Mouse (Mus musculus) heart, adult 2 months (tissue): ENCODE measurements around the gene Mta2. TPM values are rescaled to one million over a fixed set of nuclear protein-coding genes. Genes with fewer than 3 reads are reported as not detected.

ENCODE experiments used
- DNase-seq, 2 experiments: peaks; one replicate each; pipeline ENCODE4 v3.0.0; 2021
- H3K27ac ChIP-seq: fragments of 200-600 bp; 2 replicates; pipeline ENCODE4 v1.8.1; 2022
- H3K27me3 ChIP-seq: fragments of 200-500 bp; 2 replicates; pipeline ENCODE4 v1.6.1; 2012; ENCODE audit warnings: mild to moderate bottlenecking, low read length, inconsistent platforms, mixed read lengths; ENCODE audit not compliant: control insufficient read depth, insufficient read depth
- H3K36me3 ChIP-seq: fragments of 200-500 bp; 2 replicates; pipeline ENCODE4 v1.6.1; 2012; ENCODE audit warnings: low read length, inconsistent platforms; ENCODE audit not compliant: control insufficient read depth, insufficient read depth
- H3K4me1 ChIP-seq: fragments of 200-500 bp; 2 replicates; pipeline ENCODE4 v1.6.1; 2011; ENCODE audit warnings: low read length; ENCODE audit not compliant: control insufficient read depth, insufficient read depth
- H3K4me3 ChIP-seq: fragments of 200-600 bp; 2 replicates; pipeline ENCODE4 v1.8.1; 2022
- H3K79me2 ChIP-seq: fragments of 200-500 bp; replicated peaks from 2 replicates; pipeline ENCODE4 v1.6.1; 2012; ENCODE audit warnings: mild to moderate bottlenecking, inconsistent platforms, low read length, moderate library complexity, mixed read lengths; ENCODE audit not compliant: control insufficient read depth, insufficient read depth
- H3K9ac ChIP-seq: fragments of 200-500 bp; 2 replicates; pipeline ENCODE4 v1.6.1; 2012; ENCODE audit warnings: low read depth, mild to moderate bottlenecking, control low read depth, inconsistent platforms, low read length, mixed read lengths
- CTCF ChIP-seq: fragments of 200-600 bp; IDR thresholded peaks from 2 replicates; pipeline ENCODE4 v1.8.1; 2022; ENCODE audit warnings: antibody characterized with exemption, mild to moderate bottlenecking, moderate library complexity
- EP300 ChIP-seq: fragments of 200-500 bp; IDR thresholded peaks from 2 replicates; pipeline ENCODE4 v1.6.1; 2011; ENCODE audit warnings: low read depth, low read length, control low read depth; ENCODE audit not compliant: insufficient read depth
- POLR2A ChIP-seq: fragments of 200-500 bp; IDR thresholded peaks from 2 replicates; pipeline ENCODE4 v1.6.1; 2011; ENCODE audit warnings: mild to moderate bottlenecking, low read depth, low read length, control low read depth; ENCODE audit not compliant: insufficient read depth
- WGBS: fragments of 180-500 bp; shearing (Covaris S2); methylation state at CpG from one replicate; pipeline ENCODE4 v1.1.7; 2018; 5-methylcytosine and 5-hydroxymethylcytosine counted together
- intact Hi-C: fragments of 180-260 bp; cut with DNase I; formaldehyde crosslinking; loops from one replicate; pipeline ENCODE4 v1.15.1; 2025
- polyA plus RNA-seq: library from polyadenylated mRNA; depleted of rRNA; stranded (reverse); fragments of >200 nt; gene quantifications from 2 replicates; pipeline ENCODE4 v1.2.3, GENCODE M21; 2012
- total RNA-seq, 2 experiments: library from RNA; stranded (reverse); gene quantifications; 2 replicates each; pipeline ENCODE4 v1.2.3; 2021

The Mta2 gene
- total and polyA plus RNA-seq, 3 experiments = 13.1 to 32.1 (median 29.0) TPM

- intact Hi-C loops = no loop called here
- H3K36me3 ChIP-seq = no peaks in the 10 kb centered on the region
- WGBS = 99% methylated on average over 3 of the region's 3 CpGs
These were observed 27.5 kb upstream of the Mta2 start for GRCm38 (mm10) chr19:8914212-8914611.

GRCm38 (mm10) chr19:8919000-8919399 is 22.7 kb upstream of the Mta2 start:
- H3K36me3 ChIP-seq = 0 out of 2 replicates have a peak, but pooled peaks cover 3% of the 10 kb centered on the region
- H3K27ac ChIP-seq = no peak overlapping the region
- H3K4me3 ChIP-seq = no peak overlapping the region
- TF ChIP-seq POLR2A = no peak
- TF ChIP-seq EP300 = no peak
- TF ChIP-seq CTCF = no peak
- H3K4me1 ChIP-seq = peaks cover 4% of the 10 kb centered on the region
- H3K9ac ChIP-seq = no peak overlapping the region
- intact Hi-C loops = no loop called here
- WGBS = 89% methylated on average over 3 of the region's 3 CpGs
- no peak for DNase-seq
- H3K79me2 ChIP-seq = no peaks in the 10 kb centered on the region
- H3K27me3 ChIP-seq = no peaks in the 10 kb centered on the region

More at GRCm38 (mm10) chr19:8914212-8914611, 27.5 kb upstream of the Mta2 start:
- DNase-seq = no peak
- Histone ChIP-seq H3K27me3 (no peaks in the 10 kb centered on the region), H3K79me2 (no peaks in the 10 kb centered on the region), H3K4me3 (no peak overlapping the region), H3K9ac (no peak overlapping the region), H3K27ac (no peak overlapping the region), H3K4me1 (no peaks in the 10 kb centered on the region)
- no peak for TF ChIP-seq CTCF
- TF ChIP-seq POLR2A = no peak
- TF ChIP-seq EP300 = no peak

GRCm38 (mm10) chr19:8919684-8920072 is 22.0 kb upstream of the Mta2 start:
- Histone ChIP-seq H3K4me3 (peak overlapping the region; percentile 94), H3K36me3 (0 out of 2 replicates have a peak, but pooled peaks cover 3% of the 10 kb centered on the region), H3K27ac (peak overlapping the region; percentile 95), H3K4me1 (peaks cover 4% of the 10 kb centered on the region), H3K79me2 (no peaks in the 10 kb centered on the region), H3K27me3 (no peaks in the 10 kb centered on the region), H3K9ac (peak overlapping the region; percentile 25; the same call in 1 of the 2 replicates)
- intact Hi-C loops = loop anchor here (2.0 kb wide), 1 partner anchor 21 kb away; the partner anchor contains the start of gene Ganab
- no peak for TF ChIP-seq POLR2A
- no peak for TF ChIP-seq CTCF
- TF ChIP-seq EP300 = no peak
- DNase-seq = no peak
- 65% methylated on average over 6 of the region's 6 CpGs for WGBS

- 2% methylated on average over 50 of the region's 50 CpGs for WGBS
- Histone ChIP-seq H3K4me3 (peak within 1 kb of the TSS; percentile 94), H3K27ac (peak within 1 kb of the TSS; percentile 95), H3K4me1 (peaks cover 4% of the 10 kb centered on the region), H3K9ac (peak within 1 kb of the TSS; percentile 93), H3K27me3 (no peaks in the 10 kb centered on the region), H3K36me3 (0 out of 2 replicates have a peak, but pooled peaks cover 3% of the 10 kb centered on the region), H3K79me2 (no peaks in the 10 kb centered on the region)
- intact Hi-C loops = loop anchor here (2.0 kb wide), 1 partner anchor 21 kb away; the partner anchor contains the start of gene Ganab
- TF ChIP-seq CTCF = no peak
- TF ChIP-seq POLR2A = peak; percentile 99
- TF ChIP-seq EP300 = peak; percentile 50; the same call in 1 of the 2 replicates
- DNase-seq = peak; percentile 98
These were observed 21.5 kb upstream of the Mta2 start, which contains the start of gene B3gat3 for GRCm38 (mm10) chr19:8920073-8920736. Gene B3gat3, plus strand, starts transcription at chr19:8920374.

- H3K4me1 ChIP-seq = peaks cover 4% of the 10 kb centered on the region
- DNase-seq = no peak
- no peaks in the 10 kb centered on the region for H3K79me2 ChIP-seq
- H3K27ac ChIP-seq = peak overlapping the region; percentile 95
- H3K4me3 ChIP-seq = peak overlapping the region; percentile 94
- TF ChIP-seq CTCF (no peak), POLR2A (no peak), EP300 (no peak)
- 0 out of 2 replicates have a peak, but pooled peaks cover 3% of the 10 kb centered on the region for H3K36me3 ChIP-seq
- peak overlapping the region; percentile 93 for H3K9ac ChIP-seq
- WGBS = under 1% methylated on average over 6 of the region's 6 CpGs
- no peaks in the 10 kb centered on the region for H3K27me3 ChIP-seq
- intact Hi-C loops = loop anchor here (2.0 kb wide), 1 partner anchor 22 kb away; the partner anchor contains the start of gene Ganab
These were observed 20.8 kb upstream of the Mta2 start for GRCm38 (mm10) chr19:8920836-8921291.

GRCm38 (mm10) chr19:8921741-8922140 is 19.9 kb upstream of the Mta2 start:
- intact Hi-C loops = loop anchor here (2.0 kb wide), 1 partner anchor 23 kb away; the partner anchor contains the start of gene Ganab
- H3K27ac ChIP-seq = no peak overlapping the region
- 75% methylated on average over 9 of the region's 9 CpGs for WGBS
- H3K4me1 ChIP-seq = peaks cover 4% of the 10 kb centered on the region
- no peak overlapping the region for H3K4me3 ChIP-seq
- no peak overlapping the region for H3K9ac ChIP-seq
- no peaks in the 10 kb centered on the region for H3K79me2 ChIP-seq
- no peaks in the 10 kb centered on the region for H3K27me3 ChIP-seq
- TF ChIP-seq POLR2A (no peak), CTCF (no peak), EP300 (no peak)
- DNase-seq = no peak
- 0 out of 2 replicates have a peak, but pooled peaks cover 3% of the 10 kb centered on the region for H3K36me3 ChIP-seq
